Mouse (Mus musculus): ENCODE measurements at regions not wholly inside any gene's neighbourhood (a gene's known extent, or its start where the extent isn't known, plus 50 kb on each side); places are given as distances from the start of the nearest gene placed in this dataset.

GRCm38 (mm10) chr17:84051212-84051611 lies 136.5 kb downstream of the Zfp36l2 start:
- peak; percentile 12 for DNase-seq
- TF ChIP-seq CTCF (IDR thresholded peaks at IDR 0.05) = no peak
- intact Hi-C loops (cut with DNase I) = no loop called here
- Histone ChIP-seq H3K4me3 (no peak overlapping the region), H3K27ac (no peak overlapping the region)

- peak; percentile 53 for DNase-seq
- peak overlapping the region; percentile 28 for H3K27ac ChIP-seq
- no peak for TF ChIP-seq CTCF (IDR thresholded peaks at IDR 0.05)
- no peak overlapping the region for H3K4me3 ChIP-seq
- intact Hi-C loops (cut with DNase I) = no loop called here
Observed at GRCm38 (mm10) chr17:84048533-84048932, 139.2 kb downstream of the Zfp36l2 start.

- no peak for DNase-seq
- TF ChIP-seq CTCF (IDR thresholded peaks at IDR 0.05) = peak; percentile 28
- intact Hi-C loops (cut with DNase I) = no loop called here
- no peak overlapping the region for H3K4me3 ChIP-seq
- no peak overlapping the region for H3K27ac ChIP-seq
Observed at GRCm38 (mm10) chr17:84047520-84047919, 140.2 kb downstream of the Zfp36l2 start.

GRCm38 (mm10) chr17:84045812-84046211 lies 141.9 kb downstream of the Zfp36l2 start:
- Histone ChIP-seq H3K4me3 (no peak overlapping the region), H3K27ac (peak overlapping the region; percentile 35)
- DNase-seq = no peak
- no peak for TF ChIP-seq CTCF (IDR thresholded peaks at IDR 0.05)
- intact Hi-C loops (cut with DNase I) = no loop called here

- Histone ChIP-seq H3K4me3 (no peak overlapping the region), H3K27ac (peak overlapping the region; percentile 54)
- intact Hi-C loops (cut with DNase I) = no loop called here
- peak; percentile 55 for DNase-seq
- TF ChIP-seq CTCF (IDR thresholded peaks at IDR 0.05) = no peak
Observed at GRCm38 (mm10) chr17:84044472-84044936, 143.2 kb downstream of the Zfp36l2 start.

- Histone ChIP-seq H3K27ac (no peak overlapping the region), H3K4me3 (no peak overlapping the region)
- intact Hi-C loops (cut with DNase I) = no loop called here
- no peak for DNase-seq
- no peak for TF ChIP-seq CTCF (IDR thresholded peaks at IDR 0.05)
Observed at GRCm38 (mm10) chr17:84043102-84043501, 144.6 kb downstream of the Zfp36l2 start.

- Histone ChIP-seq H3K4me3 (no peak overlapping the region), H3K27ac (peak overlapping the region; percentile 81)
- intact Hi-C loops (cut with DNase I) = no loop called here
- peak; percentile 20; the same call in 1 of the 2 replicates for TF ChIP-seq CTCF (IDR thresholded peaks at IDR 0.05)
- DNase-seq = no peak
Observed at GRCm38 (mm10) chr17:84039444-84039843, 148.3 kb downstream of the Zfp36l2 start.

- peak overlapping the region; percentile 81 for H3K27ac ChIP-seq
- TF ChIP-seq CTCF (IDR thresholded peaks at IDR 0.05) = no peak
- peak overlapping the region; percentile 45 for H3K4me3 ChIP-seq
- intact Hi-C loops (cut with DNase I) = no loop called here
- peak; percentile 74 for DNase-seq
Observed at GRCm38 (mm10) chr17:84037580-84038304, 150.0 kb downstream of the Zfp36l2 start.

- Histone ChIP-seq H3K27ac (peak overlapping the region; percentile 54), H3K4me3 (no peak overlapping the region)
- no peak for TF ChIP-seq CTCF (IDR thresholded peaks at IDR 0.05)
- intact Hi-C loops (cut with DNase I) = no loop called here
- DNase-seq = peak; percentile 17
Observed at GRCm38 (mm10) chr17:84036056-84036455, 151.7 kb downstream of the Zfp36l2 start.

GRCm38 (mm10) chr17:84034801-84035200 lies 152.9 kb downstream of the Zfp36l2 start:
- intact Hi-C loops (cut with DNase I) = no loop called here
- no peak overlapping the region for H3K27ac ChIP-seq
- no peak for TF ChIP-seq CTCF (IDR thresholded peaks at IDR 0.05)
- no peak for DNase-seq
- H3K4me3 ChIP-seq = no peak overlapping the region

GRCm38 (mm10) chr17:84032441-84032840 lies 155.3 kb downstream of the Zfp36l2 start:
- no peak for DNase-seq
- intact Hi-C loops (cut with DNase I) = no loop called here
- no peak overlapping the region for H3K4me3 ChIP-seq
- peak overlapping the region; percentile 76 for H3K27ac ChIP-seq
- TF ChIP-seq CTCF (IDR thresholded peaks at IDR 0.05) = no peak

- Histone ChIP-seq H3K27ac (peak overlapping the region; percentile 76), H3K4me3 (no peak overlapping the region)
- peak; percentile 24 for DNase-seq
- no peak for TF ChIP-seq CTCF (IDR thresholded peaks at IDR 0.05)
- intact Hi-C loops (cut with DNase I) = no loop called here
Observed at GRCm38 (mm10) chr17:84031833-84032232, 155.9 kb downstream of the Zfp36l2 start.

- no peak for TF ChIP-seq CTCF (IDR thresholded peaks at IDR 0.05)
- Histone ChIP-seq H3K27ac (peak overlapping the region; percentile 76), H3K4me3 (no peak overlapping the region)
- intact Hi-C loops (cut with DNase I) = no loop called here
- peak; percentile 58 for DNase-seq
Observed at GRCm38 (mm10) chr17:84031381-84031780, 156.4 kb downstream of the Zfp36l2 start.

GRCm38 (mm10) chr17:84030699-84031098 lies 157.0 kb downstream of the Zfp36l2 start:
- DNase-seq = peak; percentile 14
- peak; percentile 43 for TF ChIP-seq CTCF (IDR thresholded peaks at IDR 0.05)
- Histone ChIP-seq H3K27ac (peak overlapping the region; percentile 76), H3K4me3 (no peak overlapping the region)
- intact Hi-C loops (cut with DNase I) = no loop called here

Measured in gastrocnemius, adult 2 months (tissue).